ENCODE assay signal across 8 mouse cellular contexts in the genomic region with DNA sequence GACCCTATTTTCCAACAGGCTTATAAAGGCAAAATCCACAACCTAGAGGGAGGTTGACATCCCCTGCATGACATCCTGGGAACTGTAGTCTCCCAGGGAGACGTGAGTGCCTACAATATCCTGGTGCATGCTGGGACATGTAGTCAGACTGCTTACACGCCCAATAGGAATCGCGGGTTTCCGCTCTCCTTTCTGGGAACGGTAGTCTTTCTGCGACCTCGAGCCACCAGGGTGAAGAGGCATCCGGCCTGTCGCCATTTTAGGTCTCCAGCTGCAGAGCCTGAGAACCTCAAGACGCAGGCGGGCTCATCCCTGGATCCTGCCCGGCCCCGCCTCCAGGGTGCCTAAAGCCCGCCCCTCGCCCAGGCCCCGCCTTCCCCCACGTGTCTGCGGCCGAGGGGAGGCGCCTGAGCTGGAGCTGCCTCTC. TPM values are rescaled to one million over a fixed set of nuclear protein-coding genes. Genes with fewer than 3 reads are reported as not detected.
DNase-seq lines count a peak whose midpoint lies in the region; ATAC-seq lines count a peak whose summit lies in the region.
"Not testable (repeated sequence)": the region's sequence is repeated elsewhere in the genome, so short reads cannot be mapped to it uniquely, and the experiment has no call there.

Catspere2 (plus strand) TSS at position 400 of the 427 bp plus-strand sequence.

- ATAC-seq in inflammation-experienced regulatory T-cells, adult 6 months, result peak; percentile 94
- ATAC-seq in megakaryocyte-erythroid progenitor cell, adult 5-6 weeks (replicated peaks; ENCODE audit: low FRiP score, low TSS enrichment, poor library complexity, severe bottlenecking), result peak; percentile 99

- intact Hi-C loops in gastrocnemius, postnatal 14 days (cut with DNase I; ENCODE audit: low total_unique reads); left cerebral cortex, postnatal 10 days (cut with DNase I): not testable (repeated sequence)

- DNase-seq in adrenal gland, adult (ENCODE audit: inconsistent age in 2 of 2, low spot score in 1 of 2), result peak; percentile 100
- peak; percentile 97 for DNase-seq in embryo, embryonic 10.5 days (ENCODE audit: low spot score)
- peak; percentile 97 for DNase-seq in gastrocnemius, postnatal 14 days
- DNase-seq in left cerebral cortex, postnatal 10 days (ENCODE audit: extremely low spot score in 1 of 2, low spot score in 2 of 2), result peak; percentile 94 to 97
- DNase-seq in right cerebral cortex, postnatal 25 days, result peak; percentile 98
- peak; percentile 97 to 98 for DNase-seq in urinary bladder, postnatal 4 days (ENCODE audit: low spot score in 2 of 2)

RNA-seq across cellular contexts. Expression of gene Catspere2, which starts in this region (rescaled TPM):
- total RNA-seq in gastrocnemius, postnatal 14 days (2021), result under 1 TPM in 1 of 2 experiments, not detected in 1; 0.16 TPM
- polyA plus RNA-seq in inflammation-experienced regulatory T-cells, adult 6 months (2017; shearing (Covaris generic)), result not detected
- 1 to 10 TPM; 1.3 to 1.6 TPM for total RNA-seq in left cerebral cortex, postnatal 10 days (2021)
- not detected in 2 replicates for total RNA-seq in megakaryocyte-erythroid progenitor cell, adult 5-6 weeks (2014; fragmentation: Nextera tagmentation)
- not detected in 2 replicates for total RNA-seq in megakaryocyte-erythroid progenitor cell, adult 5-6 weeks (2017)

Comparison
In these comparisons a context has a peak if more than half of its experiments do, and no peak if none do; other contexts are left out.
1. Peak in every context shown above with its lines: DNase-seq and ATAC-seq.
2. Peak in DNase-seq in gastrocnemius, postnatal 14 days; RNA of the gene not detected or under 1 TPM.
3. Peak in ATAC-seq in inflammation-experienced regulatory T-cells, adult 6 months; RNA of the gene not detected or under 1 TPM.
4. Peak in ATAC-seq in megakaryocyte-erythroid progenitor cell, adult 5-6 weeks; RNA of the gene not detected or under 1 TPM.